Mouse (Mus musculus) heart, embryonic 11.5 days (tissue): Measurements from ENCODE around the gene Gpx3. TPM values are rescaled to one million over a fixed set of nuclear protein-coding genes. Genes with fewer than 3 reads are reported as not detected.

Experiments
- ATAC-seq: fragments of 200-750 bp; cut with Nextera tagmentation; replicated peaks from 2 replicates; pipeline ENCODE4 v1.8.0; 2017; ENCODE audit warnings: moderate library complexity; ENCODE audit not compliant: insufficient number of reproducible peaks, low FRiP score, low TSS enrichment
- H3K27ac ChIP-seq: fragments of 300-500 bp; sonication (generic); 2 replicates; pipeline ENCODE4 v1.5.1; 2014; ENCODE audit warnings: mild to moderate bottlenecking, low read depth, low read length
- H3K27me3 ChIP-seq: fragments of 300-500 bp; sonication (generic); 2 replicates; pipeline ENCODE4 v1.6.1; 2014; ENCODE audit warnings: mild to moderate bottlenecking, low read length, mixed read lengths; ENCODE audit not compliant: control insufficient read depth, insufficient read depth
- H3K36me3 ChIP-seq: fragments of 300-500 bp; sonication (generic); 2 replicates; pipeline ENCODE4 v1.6.1; 2014; ENCODE audit warnings: mild to moderate bottlenecking, low read length, moderate library complexity, mixed read lengths; ENCODE audit not compliant: control insufficient read depth, insufficient read depth
- H3K4me1 ChIP-seq: fragments of 300-500 bp; sonication (generic); 2 replicates; pipeline ENCODE4 v1.6.1; 2014; ENCODE audit warnings: low read length; ENCODE audit not compliant: control insufficient read depth, insufficient read depth
- H3K4me2 ChIP-seq: fragments of 300-500 bp; sonication (generic); 2 replicates; pipeline ENCODE4 v1.6.1; 2014; ENCODE audit warnings: mild to moderate bottlenecking, moderate library complexity
- H3K4me3 ChIP-seq: fragments of 300-500 bp; sonication (generic); 2 replicates; pipeline ENCODE4 v1.5.1; 2014; ENCODE audit warnings: low read depth, low read length
- H3K9ac ChIP-seq: fragments of 300-500 bp; sonication (generic); 2 replicates; pipeline ENCODE4 v1.6.1; 2014; ENCODE audit warnings: mild to moderate bottlenecking, low read depth, low read length, moderate library complexity
- H3K9me3 ChIP-seq: fragments of 300-500 bp; sonication (generic); replicated peaks from 2 replicates; pipeline ENCODE4 v1.6.1; 2016; ENCODE audit warnings: low read length; ENCODE audit not compliant: control insufficient read depth
- WGBS: fragments of 180-500 bp; shearing (Covaris S2); extraction: QIAGEN DNeasy Blood & Tissue Kit; methylation state at CpG from one replicate; pipeline ENCODE4 v1.1.7; 2014; ENCODE audit not compliant: insufficient replicate concordance; 5-methylcytosine and 5-hydroxymethylcytosine counted together
- polyA plus RNA-seq: library from polyadenylated mRNA; unstranded; fragments of >200 nt; fragmentation: Nextera tagmentation; extraction: Ambion mirVana; gene quantifications from 2 replicates; pipeline ENCODE4 v1.2.1, GENCODE M21; 2014

Gpx3 gene
- polyA plus RNA-seq, 1 experiment from 2014 or later = 1,579 TPM

GRCm38 (mm10) chr11:54905931-54906330, 3.7 kb downstream of the Gpx3 start:
- Histone ChIP-seq H3K27ac (peak overlapping the region; percentile 47; the same call in 1 of the 2 replicates), H3K27me3 (no peaks in the 10 kb centered on the region), H3K4me1 (peaks cover 27% of the 10 kb centered on the region), H3K9me3 (no peaks in the 10 kb centered on the region), H3K4me2 (no peak overlapping the region), H3K9ac (peak overlapping the region; percentile 0; the same call in 1 of the 2 replicates), H3K4me3 (no peak overlapping the region), H3K36me3 (peaks cover 14% of the 10 kb centered on the region; the same call in 1 of the 2 replicates)
- WGBS = 41% methylated on average over 4 of the region's 4 CpGs
- no peak for ATAC-seq

DNA sequence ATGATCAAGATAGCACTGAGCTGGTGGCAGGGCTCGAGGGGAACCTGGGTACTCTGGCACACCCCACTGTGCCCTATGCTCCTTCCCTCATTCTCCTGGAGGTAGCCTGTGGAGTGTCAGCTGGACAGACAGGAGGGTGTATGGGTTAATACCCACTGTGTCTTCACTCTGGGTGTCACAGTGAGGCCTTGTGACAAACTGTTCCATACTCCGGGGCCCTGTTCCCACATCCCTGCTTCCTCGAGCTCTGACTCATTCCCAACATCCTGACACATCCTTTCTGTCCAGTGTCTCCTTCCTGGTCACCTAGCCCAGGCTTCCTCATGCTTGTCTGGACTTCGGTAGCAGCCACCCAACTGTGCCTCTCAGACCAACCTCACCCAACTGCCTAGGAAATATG, 4.2 kb downstream of the Gpx3 start:
- ATAC-seq = no peak
- no peak overlapping the region for H3K4me2 ChIP-seq
- 59% methylated on average over 4 of the region's 4 CpGs for WGBS
- H3K27me3 ChIP-seq = no peaks in the 10 kb centered on the region
- no peaks in the 10 kb centered on the region for H3K9me3 ChIP-seq
- H3K9ac ChIP-seq = no peak overlapping the region
- peaks cover 27% of the 10 kb centered on the region for H3K4me1 ChIP-seq
- peak overlapping the region; percentile 47; the same call in 1 of the 2 replicates for H3K27ac ChIP-seq
- no peak overlapping the region for H3K4me3 ChIP-seq
- H3K36me3 ChIP-seq = peaks cover 19% of the 10 kb centered on the region; the same call in 1 of the 2 replicates

GRCm38 (mm10) chr11:54907259-54907658, 5.0 kb downstream of the Gpx3 start:
- no peak overlapping the region for H3K9ac ChIP-seq
- H3K36me3 ChIP-seq = peaks cover 19% of the 10 kb centered on the region; the same call in 1 of the 2 replicates
- H3K4me3 ChIP-seq = no peak overlapping the region
- H3K27ac ChIP-seq = no peak overlapping the region
- peaks cover 27% of the 10 kb centered on the region for H3K4me1 ChIP-seq
- 86% methylated on average over 5 of the region's 5 CpGs for WGBS
- no peaks in the 10 kb centered on the region for H3K27me3 ChIP-seq
- H3K4me2 ChIP-seq = no peak overlapping the region
- ATAC-seq = no peak
- H3K9me3 ChIP-seq = no peaks in the 10 kb centered on the region

- no peaks in the 10 kb centered on the region for H3K27me3 ChIP-seq
- H3K27ac ChIP-seq = no peak overlapping the region
- H3K9ac ChIP-seq = no peak overlapping the region
- H3K36me3 ChIP-seq = peaks cover 22% of the 10 kb centered on the region; the same call in 1 of the 2 replicates
- H3K4me2 ChIP-seq = no peak overlapping the region
- H3K9me3 ChIP-seq = no peaks in the 10 kb centered on the region
- no peak for ATAC-seq
- H3K4me3 ChIP-seq = no peak overlapping the region
- H3K4me1 ChIP-seq = peaks cover 17% of the 10 kb centered on the region
- 90% methylated on average over 11 of the region's 11 CpGs for WGBS
Observed at GRCm38 (mm10) chr11:54909273-54909672, 7.0 kb downstream of the Gpx3 start.

DNA sequence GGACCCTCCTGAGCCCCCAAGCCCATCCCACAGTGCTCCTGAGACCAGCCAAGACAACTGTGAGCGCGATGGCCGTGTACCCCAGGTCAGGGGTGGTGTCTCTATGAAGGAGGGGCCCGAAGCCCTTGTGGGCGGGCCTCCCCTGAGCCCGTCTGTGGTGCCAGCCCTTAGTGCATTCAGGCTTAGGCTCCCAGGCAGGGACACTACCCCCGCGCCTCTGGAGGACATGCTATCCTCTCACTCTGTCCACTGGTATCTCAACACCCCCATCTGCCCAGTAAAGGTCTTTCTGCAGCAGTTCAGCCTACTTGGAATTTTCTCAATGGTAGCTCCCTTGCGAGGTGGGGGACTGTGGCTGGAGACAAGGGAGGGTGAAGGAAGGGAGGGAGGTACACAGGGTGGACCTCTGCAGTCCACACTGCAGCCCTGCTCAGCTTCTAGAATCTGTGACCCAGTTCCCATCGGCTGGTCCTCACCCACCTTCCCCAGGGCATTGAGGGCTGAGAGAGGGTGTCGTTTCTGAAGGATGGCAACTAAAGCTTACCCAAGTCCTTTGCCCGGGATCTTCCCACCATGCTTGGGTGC, 7.9 kb downstream of the Gpx3 start:
- Histone ChIP-seq H3K9me3 (no peaks in the 10 kb centered on the region), H3K27me3 (no peaks in the 10 kb centered on the region), H3K4me3 (no peak overlapping the region), H3K36me3 (peaks cover 22% of the 10 kb centered on the region; the same call in 1 of the 2 replicates), H3K9ac (no peak overlapping the region), H3K4me1 (peaks cover 10% of the 10 kb centered on the region), H3K27ac (no peak overlapping the region), H3K4me2 (no peak overlapping the region)
- ATAC-seq = no peak
- 88% methylated on average over 12 of the region's 12 CpGs for WGBS

- Histone ChIP-seq H3K9me3 (no peaks in the 10 kb centered on the region), H3K9ac (no peak overlapping the region), H3K4me3 (no peak overlapping the region), H3K4me1 (peaks cover 2% of the 10 kb centered on the region), H3K27me3 (no peaks in the 10 kb centered on the region), H3K27ac (no peak overlapping the region), H3K36me3 (peaks cover 22% of the 10 kb centered on the region; the same call in 1 of the 2 replicates), H3K4me2 (no peak overlapping the region)
- 94% methylated on average over 3 of the region's 3 CpGs for WGBS
- no peak for ATAC-seq
Observed at GRCm38 (mm10) chr11:54911201-54911600, 8.9 kb downstream of the Gpx3 start.

- H3K4me2 ChIP-seq = no peak overlapping the region
- H3K36me3 ChIP-seq = peaks cover 26% of the 10 kb centered on the region; the same call in 1 of the 2 replicates
- no peaks in the 10 kb centered on the region for H3K4me1 ChIP-seq
- H3K27ac ChIP-seq = no peak overlapping the region
- no peak for ATAC-seq
- WGBS = 74% methylated on average over 7 of the region's 7 CpGs
- H3K27me3 ChIP-seq = no peaks in the 10 kb centered on the region
- H3K4me3 ChIP-seq = no peak overlapping the region
- no peaks in the 10 kb centered on the region for H3K9me3 ChIP-seq
- H3K9ac ChIP-seq = no peak overlapping the region
Observed at GRCm38 (mm10) chr11:54911671-54912502, 9.6 kb downstream of the Gpx3 start.

DNA sequence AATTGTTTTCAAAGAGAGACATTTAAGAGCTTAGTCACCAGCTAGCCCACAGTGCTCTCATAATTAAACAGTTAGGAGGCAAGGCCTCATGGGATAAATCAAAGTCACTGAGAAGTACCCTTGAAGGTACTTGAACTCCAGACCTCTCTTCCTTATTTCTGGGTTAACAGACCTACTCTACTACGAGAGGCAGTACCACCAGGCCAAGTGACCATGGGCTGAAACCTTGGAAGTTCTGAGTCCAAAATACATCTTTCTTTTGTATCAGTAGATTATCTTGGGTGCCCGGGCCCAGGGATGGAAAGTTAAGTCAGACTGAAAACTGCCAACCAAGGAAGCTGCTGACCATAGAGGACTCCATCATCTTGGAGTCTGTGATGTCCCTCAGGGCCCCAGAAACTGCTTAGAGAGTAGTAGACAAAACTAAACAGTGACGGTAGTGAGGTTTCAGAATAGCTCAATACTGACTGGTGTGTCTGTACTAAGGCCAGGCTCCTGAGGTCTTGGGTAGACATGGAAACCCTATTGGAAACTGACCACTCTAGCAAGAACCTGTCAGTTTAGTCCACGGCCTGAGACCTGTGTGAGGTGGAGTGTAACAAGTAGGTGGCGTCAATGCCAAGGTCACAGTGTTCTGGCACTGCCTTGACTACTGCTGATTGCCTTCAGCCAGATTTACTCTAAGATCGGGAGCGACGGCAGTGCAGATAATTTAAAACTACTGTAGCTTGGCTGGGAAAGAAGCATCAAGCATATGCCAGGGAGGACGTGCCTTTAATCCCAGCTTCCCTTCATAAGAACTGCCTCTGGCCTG, 10.5 kb downstream of the Gpx3 start:
- Histone ChIP-seq H3K9me3 (no peaks in the 10 kb centered on the region), H3K27ac (no peak overlapping the region), H3K36me3 (peaks cover 29% of the 10 kb centered on the region), H3K4me2 (no peak overlapping the region), H3K9ac (no peak overlapping the region), H3K4me1 (no peaks in the 10 kb centered on the region), H3K27me3 (no peaks in the 10 kb centered on the region), H3K4me3 (no peak overlapping the region)
- ATAC-seq = no peak
- WGBS = 72% methylated on average over 9 of the region's 9 CpGs
